Mouse (Mus musculus) small intestine, adult 2 months (tissue): ENCODE measurements at regions not wholly inside any gene's neighbourhood (a gene's known extent, or its start where the extent isn't known, plus 50 kb on each side); places are given as distances from the start of the nearest gene placed in this dataset.

Experiments
- CTCF ChIP-seq: fragments of 200-500 bp; IDR thresholded peaks from 2 replicates; pipeline ENCODE4 v1.5.1; 2012; ENCODE audit warnings: low read depth, mild to moderate bottlenecking, control low read depth, inconsistent platforms, low read length, moderate library complexity, mixed read lengths; ENCODE audit not compliant: insufficient replicate concordance, insufficient read length; ENCODE audit errors: extremely low read depth
- POLR2A ChIP-seq: fragments of 200-500 bp; IDR thresholded peaks from 2 replicates; pipeline ENCODE4 v1.6.1; 2012; ENCODE audit warnings: low read depth, mild to moderate bottlenecking, control low read depth, inconsistent platforms, low read length, moderate library complexity

DNA sequence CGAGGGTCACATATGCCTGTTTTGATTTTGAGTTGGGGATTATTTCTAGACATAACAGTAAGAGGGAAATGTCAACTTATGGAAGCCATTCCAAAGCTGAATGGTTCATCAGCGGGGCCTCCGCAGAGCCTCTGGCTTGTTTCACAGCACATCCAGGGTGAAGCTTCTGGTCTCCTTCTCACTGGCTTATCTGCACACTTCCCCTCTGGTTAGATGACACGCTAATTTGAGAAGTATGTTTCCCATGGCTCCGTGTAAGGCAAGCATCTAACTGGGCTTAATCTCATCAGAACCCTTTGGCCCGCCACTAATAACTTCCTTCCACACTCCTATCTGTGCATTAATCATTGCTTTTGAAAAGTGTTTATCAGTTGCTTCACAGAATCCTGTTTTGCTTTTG lies 299.7 kb downstream of the Irs2 start:
- no peak for TF ChIP-seq CTCF
- TF ChIP-seq POLR2A = no peak
